Mouse (Mus musculus) neutrophil, adult 5-6 weeks (primary cell): ENCODE results near the gene Serbp1. TPM values are rescaled to one million over a fixed set of nuclear protein-coding genes. Genes with fewer than 3 reads are reported as not detected.

Experiments used
- ATAC-seq: fragments of 151-379, 151-347 bp; 2 replicates; pipeline ENCODE4 v1.8.0; 2017; ENCODE audit warnings: mild to moderate bottlenecking, moderate TSS enrichment; ENCODE audit not compliant: insufficient number of reproducible peaks, poor library complexity, low FRiP score, severe bottlenecking; ENCODE audit errors: extremely low read depth
- total RNA-seq: library from RNA; stranded (forward); fragments of 200-1000 nt; gene quantifications from 2 replicates; pipeline ENCODE4 v1.2.3, GENCODE M21; 2017

Serbp1 gene
- total RNA-seq, 1 experiment from 2014 or later, result 697 TPM

GRCm38 (mm10) chr6:67229521-67229920 is 8.5 kb upstream of the Serbp1 start:
- ATAC-seq, result no peak

DNA sequence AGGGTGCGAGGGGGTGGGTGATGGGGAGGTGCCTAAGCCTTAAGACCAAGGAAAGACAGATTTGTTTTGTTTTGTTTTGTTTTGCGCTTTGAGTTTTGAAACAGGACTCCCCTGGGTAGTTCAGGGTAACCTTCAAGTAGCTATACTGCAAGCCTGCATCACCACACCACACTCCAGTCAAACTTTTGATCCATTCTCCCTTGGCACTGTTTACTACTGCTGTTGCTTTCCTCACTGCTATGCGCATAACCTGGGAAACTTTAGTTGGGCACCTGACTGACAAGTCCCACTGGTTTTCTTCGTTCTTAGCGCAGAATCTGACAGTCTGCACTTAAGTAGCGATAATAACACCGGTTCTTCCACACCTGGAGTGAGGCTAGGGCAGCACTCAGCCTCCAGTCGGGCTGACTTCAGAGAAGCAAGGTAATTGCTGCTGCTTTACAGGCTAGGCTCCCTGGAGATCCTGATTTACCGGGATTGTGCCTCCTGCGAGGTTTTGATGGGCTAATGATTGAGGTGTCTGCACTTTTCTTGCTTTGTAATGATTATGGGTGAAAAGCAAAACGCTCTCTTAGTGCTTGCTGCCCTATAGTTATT is 8.0 kb upstream of the Serbp1 start:
- no peak for ATAC-seq

DNA sequence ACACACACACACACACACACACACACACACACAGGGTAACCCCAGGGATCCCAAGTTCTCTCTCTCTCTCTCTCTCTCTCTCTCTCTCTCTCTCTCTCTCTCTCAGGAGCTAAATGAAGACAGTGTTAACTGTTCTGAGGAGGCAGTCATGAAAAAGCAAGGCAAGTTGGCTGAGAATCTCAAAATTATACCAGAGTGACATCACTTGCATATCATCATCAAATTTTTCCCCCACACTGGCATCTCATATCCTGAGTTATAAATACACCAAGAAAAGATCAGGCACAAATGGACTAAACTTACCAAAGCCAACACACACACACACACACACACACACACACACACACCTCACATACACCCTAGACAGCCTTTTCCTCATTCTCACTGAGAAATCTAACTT is 7.0 kb upstream of the Serbp1 start:
- ATAC-seq, result no peak

DNA sequence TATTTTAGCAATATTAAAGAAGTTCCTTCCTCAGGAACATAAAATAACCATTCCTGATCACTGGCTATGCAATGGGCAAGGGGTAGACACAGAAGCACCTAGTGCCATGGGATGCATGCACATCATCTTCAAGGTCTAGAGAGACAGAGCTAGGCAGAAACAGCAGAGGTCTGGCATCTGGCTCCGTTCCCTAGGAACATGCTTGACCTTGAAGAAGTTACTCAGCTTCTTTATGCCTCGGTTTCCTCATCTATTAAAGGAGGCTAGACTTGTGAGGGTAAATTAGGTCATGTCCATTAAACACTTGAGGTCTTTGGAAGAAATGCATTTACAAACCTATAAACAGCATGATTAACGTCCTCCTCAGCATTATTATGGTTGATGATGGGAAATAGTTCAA is 2.3 kb upstream of the Serbp1 start:
- ATAC-seq, result no peak

DNA sequence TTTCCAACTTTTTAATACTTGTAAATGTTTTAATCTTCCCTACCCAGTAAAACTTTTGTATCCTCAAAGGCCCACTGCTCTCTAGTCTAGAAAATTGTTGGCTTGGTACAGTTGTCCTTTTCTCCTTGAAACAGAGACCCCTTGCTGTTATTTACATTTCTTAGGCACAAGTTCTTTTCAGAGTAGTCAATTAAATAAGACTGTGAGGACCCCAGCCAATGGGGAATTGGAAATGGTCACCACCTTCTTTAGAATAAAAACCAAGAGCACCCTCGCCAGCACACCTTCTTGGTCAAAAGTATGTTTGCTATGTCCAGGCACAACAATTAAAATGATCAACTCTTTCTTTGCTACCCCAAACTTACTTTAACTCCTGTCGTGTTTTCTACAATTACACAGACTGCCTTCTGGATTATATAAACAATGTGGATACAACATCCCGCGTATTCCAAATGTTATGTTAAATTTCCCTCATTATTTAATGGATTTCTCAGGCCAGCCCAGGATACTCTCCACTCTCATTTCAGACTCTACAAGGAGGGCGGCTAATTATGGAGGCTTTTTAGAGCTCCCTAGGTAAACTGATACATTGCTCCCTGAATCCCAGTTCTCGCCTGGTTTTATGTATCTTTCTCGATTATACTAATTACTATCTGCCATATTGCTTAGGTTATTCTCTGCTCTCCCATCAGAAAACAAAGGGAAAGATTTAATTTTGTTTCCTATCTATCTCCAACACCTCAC is 1.3 kb upstream of the Serbp1 start:
- ATAC-seq, result no peak

DNA sequence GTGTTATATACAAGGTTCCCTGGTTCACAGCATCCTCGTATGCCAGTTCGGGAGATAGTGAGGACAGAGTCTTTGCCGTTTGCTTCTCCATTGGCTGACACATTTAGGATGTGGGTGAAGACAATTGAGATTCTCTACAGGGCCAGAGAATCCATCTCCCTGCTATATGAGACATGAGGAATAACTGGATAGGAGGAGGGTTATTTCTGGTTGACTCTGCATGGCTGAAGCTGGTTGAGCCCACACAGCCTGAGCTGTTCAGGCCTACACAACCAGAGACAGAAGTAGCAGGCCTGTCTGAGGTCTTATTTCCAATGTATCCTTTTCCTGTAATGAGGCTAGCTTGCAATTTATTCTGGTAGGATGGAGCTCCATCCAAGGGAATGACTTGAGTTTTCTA is 3.3 kb downstream of the Serbp1 start:
- no peak for ATAC-seq

- ATAC-seq, result no peak
Measured at GRCm38 (mm10) chr6:67243765-67244420, 5.9 kb downstream of the Serbp1 start.

DNA sequence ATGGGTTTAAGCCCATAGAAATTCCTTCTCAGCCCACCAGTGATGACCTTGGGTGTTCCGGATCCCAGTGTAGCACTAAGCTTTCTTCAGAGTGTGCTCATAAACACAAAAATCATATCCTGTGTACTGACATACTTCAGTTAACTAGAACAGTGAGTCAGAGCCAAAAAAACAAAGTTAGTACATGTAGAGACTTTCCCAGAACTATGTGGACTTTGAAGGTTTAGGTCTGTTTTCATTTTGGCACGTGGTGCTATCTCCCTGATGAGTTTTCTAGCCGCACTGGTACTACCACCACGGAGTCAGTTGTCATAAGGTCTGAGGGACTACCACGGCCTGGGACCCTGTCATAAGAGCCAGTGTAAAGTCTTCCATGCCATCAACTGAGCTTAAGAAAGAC is 6.5 kb downstream of the Serbp1 start:
- no peak for ATAC-seq

- ATAC-seq, result no peak
Measured at GRCm38 (mm10) chr6:67251095-67251494, 13.1 kb downstream of the Serbp1 start.

- no peak for ATAC-seq
Measured at GRCm38 (mm10) chr6:67264935-67265334, 27.0 kb downstream of the Serbp1 start.

GRCm38 (mm10) chr6:67266159-67266657 is 28.2 kb downstream of the Serbp1 start:
- no peak for ATAC-seq

DNA sequence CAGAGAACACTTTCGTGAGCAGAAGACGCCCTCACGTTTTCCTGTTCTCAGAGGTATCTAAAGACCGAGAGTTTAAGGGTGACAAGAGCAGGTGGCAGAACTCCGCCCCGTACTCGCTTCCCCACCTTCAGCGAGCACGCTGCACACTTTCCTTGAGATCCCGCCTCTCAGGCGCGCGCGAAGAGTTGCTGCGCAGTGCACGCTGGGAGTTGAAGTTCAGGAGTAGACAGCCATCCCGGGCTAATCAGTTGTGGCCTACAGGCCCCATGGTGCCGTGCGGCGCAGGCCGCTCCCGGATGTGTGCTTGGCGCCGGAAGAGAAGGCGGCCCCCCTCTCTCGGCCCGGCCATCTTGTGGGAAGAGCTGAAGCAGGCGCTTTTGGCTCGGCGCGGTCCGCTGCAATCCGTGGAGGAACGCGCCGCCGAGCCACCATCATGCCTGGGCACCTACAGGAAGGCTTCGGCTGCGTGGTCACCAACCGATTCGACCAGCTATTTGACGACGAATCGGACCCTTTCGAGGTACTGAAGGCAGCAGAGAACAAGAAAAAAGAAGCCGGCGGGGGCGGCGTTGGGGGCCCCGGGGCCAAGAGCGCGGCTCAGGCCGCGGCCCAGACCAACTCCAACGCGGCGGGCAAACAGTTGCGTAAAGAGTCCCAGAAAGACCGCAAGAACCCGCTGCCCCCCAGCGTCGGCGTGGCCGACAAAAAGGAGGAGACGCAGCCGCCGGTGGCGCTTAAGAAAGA is 28.9 kb downstream of the Serbp1 start:
- ATAC-seq, result peak; percentile 98

GRCm38 (mm10) chr6:67267408-67268244 is 29.6 kb downstream of the Serbp1 start:
- ATAC-seq, result no peak

DNA sequence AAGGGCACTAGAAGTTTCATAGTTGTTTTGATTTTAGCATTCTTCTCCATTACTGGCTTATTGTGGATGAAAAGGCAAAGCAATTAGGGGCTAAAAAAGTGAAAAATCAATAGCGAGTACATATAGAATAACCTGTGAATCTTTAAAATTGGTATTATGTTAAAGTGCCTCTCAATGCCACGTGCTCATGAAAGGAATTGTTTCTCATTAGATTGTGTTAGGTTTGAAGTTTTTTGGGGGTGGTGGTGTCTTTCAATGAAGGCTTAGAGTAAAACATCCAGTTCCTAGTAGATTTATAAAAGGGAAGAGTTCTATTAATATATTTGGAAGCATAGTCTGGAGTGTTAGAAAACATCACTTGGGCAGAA is 30.3 kb downstream of the Serbp1 start:
- ATAC-seq, result no peak

DNA sequence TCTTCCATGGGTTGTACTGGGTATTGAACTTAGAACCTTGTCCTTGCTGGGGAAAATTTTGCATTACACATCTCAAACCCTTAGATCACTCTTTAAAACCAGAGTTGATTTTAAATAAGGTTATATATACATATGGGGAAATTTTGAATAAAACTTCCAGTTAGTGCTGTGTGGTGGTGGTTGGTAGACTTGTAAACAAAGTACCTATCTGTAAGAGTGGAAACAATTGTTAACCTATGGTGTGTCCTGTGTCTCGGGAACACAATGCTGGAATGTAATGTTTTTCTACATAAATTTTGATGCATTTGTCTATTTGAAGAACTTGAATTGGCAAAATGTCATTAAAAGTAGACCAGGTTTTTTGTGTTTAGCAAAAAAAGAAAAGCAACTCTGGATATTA is 31.0 kb downstream of the Serbp1 start:
- ATAC-seq, result no peak

- ATAC-seq, result no peak
Measured at GRCm38 (mm10) chr6:67269459-67269858, 31.5 kb downstream of the Serbp1 start.

DNA sequence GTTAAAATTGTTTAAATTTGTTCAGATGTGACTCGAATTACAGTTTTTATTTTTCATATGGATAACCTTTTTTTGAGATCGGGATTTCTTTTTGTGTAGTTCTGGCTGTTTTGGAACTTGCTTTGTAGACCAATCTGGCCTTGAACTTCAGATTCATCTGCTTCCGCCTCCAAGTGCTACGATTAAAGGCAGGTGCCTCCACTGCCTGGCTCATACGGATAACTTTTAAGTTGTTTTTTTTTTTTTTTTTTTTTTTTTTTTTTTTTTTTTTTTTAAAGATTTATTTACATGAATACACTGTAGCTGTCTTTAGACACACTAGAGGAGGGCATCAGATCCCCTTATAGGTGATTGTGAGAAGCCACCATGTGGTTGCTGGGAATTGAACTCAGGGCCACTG is 40.0 kb downstream of the Serbp1 start:
- no peak for ATAC-seq

DNA sequence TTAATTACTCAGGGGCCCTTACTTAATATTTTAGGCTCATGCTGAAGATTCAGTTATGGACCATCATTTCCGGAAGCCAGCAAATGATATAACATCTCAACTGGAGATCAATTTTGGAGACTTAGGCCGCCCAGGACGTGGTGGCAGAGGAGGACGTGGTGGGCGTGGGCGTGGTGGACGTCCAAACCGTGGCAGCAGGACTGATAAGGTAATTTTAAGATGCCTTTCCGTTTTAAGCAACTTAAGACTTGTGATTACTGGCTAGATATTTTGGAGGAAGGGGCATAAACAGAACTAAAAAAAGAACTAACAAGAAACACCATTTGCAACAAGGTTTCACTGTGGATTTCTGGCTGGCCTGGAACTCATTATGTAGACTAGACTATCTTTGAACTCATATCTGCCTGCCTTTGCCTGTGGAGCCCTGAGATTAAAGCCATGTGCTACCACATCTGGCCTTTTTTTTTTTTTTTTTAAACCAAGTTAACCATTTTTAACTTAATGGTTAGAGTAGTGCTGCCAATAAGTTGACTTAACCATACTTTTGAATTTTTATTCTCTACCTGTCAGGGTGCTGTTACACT is 43.7 kb downstream of the Serbp1 start:
- ATAC-seq, result no peak
